Mouse (Mus musculus): ENCODE measurements around the gene Ak4. TPM values are rescaled to one million over a fixed set of nuclear protein-coding genes. Genes with fewer than 3 reads are reported as not detected.

The Ak4 gene
- polyA plus RNA-seq, 1 experiment = 0.68 TPM

GRCm38 (mm10) chr4:101374104-101374503 lies 45.0 kb upstream of the Ak4 start:
- Histone ChIP-seq H3ac (ENCODE audit: control insufficient read depth, insufficient read length) (no peak overlapping the region), H3K79me2 (ENCODE audit: control insufficient read depth, insufficient read depth) (no peaks in the 10 kb centered on the region), H3K27me3 (ENCODE audit: control insufficient read depth, insufficient read depth, insufficient read length) (peaks cover 4% of the 10 kb centered on the region), H3K36me3 (ENCODE audit: control insufficient read depth, insufficient read depth) (no peaks in the 10 kb centered on the region), H3K4me2 (ENCODE audit: low read depth) (no peak overlapping the region), H3K4me3 (no peak overlapping the region)
- TF ChIP-seq TCF3 (IDR thresholded peaks at IDR 0.05; ENCODE audit: insufficient read length, low read depth) (no peak), POLR2A (IDR thresholded peaks at IDR 0.05; ENCODE audit: insufficient read length, low read depth) (no peak), E2F4 (IDR thresholded peaks at IDR 0.05; ENCODE audit: insufficient read depth) (no peak), MYOG (IDR thresholded peaks at IDR 0.05; ENCODE audit: control insufficient read depth in 1 of 3, insufficient read depth in 1 of 3, insufficient read length in 2 of 3, low read depth in 2 of 3) (no peak), MYOD1 (IDR thresholded peaks at IDR 0.05; ENCODE audit: control insufficient read depth in 1 of 3, insufficient read length in 2 of 3, low read depth in 2 of 3) (no peak), REST (IDR thresholded peaks at IDR 0.05; ENCODE audit: insufficient read depth, insufficient read length) (no peak), USF1 (IDR thresholded peaks at IDR 0.05; ENCODE audit: low read depth) (no peak), SRF (IDR thresholded peaks at IDR 0.05; ENCODE audit: control insufficient read depth, insufficient read length, low read depth) (no peak), CEBPB (IDR thresholded peaks at IDR 0.05; ENCODE audit: insufficient read depth, poor library complexity, severe bottlenecking) (no peak), POLR2AphosphoS2 (IDR thresholded peaks at IDR 0.05; ENCODE audit: insufficient read length, low read depth) (no peak), MAX (IDR thresholded peaks at IDR 0.05; ENCODE audit: low read depth) (no peak), TCF12 (IDR thresholded peaks at IDR 0.05; ENCODE audit: insufficient read depth, poor library complexity, severe bottlenecking) (no peak)

GRCm38 (mm10) chr4:101376835-101377234 lies 42.2 kb upstream of the Ak4 start:
- peaks cover 4% of the 10 kb centered on the region for H3K27me3 ChIP-seq (ENCODE audit: control insufficient read depth, insufficient read depth, insufficient read length)
- no peak overlapping the region for H3K4me3 ChIP-seq
- no peaks in the 10 kb centered on the region for H3K79me2 ChIP-seq (ENCODE audit: control insufficient read depth, insufficient read depth)
- no peak for TF ChIP-seq REST (IDR thresholded peaks at IDR 0.05; ENCODE audit: insufficient read depth, insufficient read length)
- TF ChIP-seq MYOG (IDR thresholded peaks at IDR 0.05; ENCODE audit: control insufficient read depth in 1 of 3, insufficient read depth in 1 of 3, insufficient read length in 2 of 3, low read depth in 2 of 3) = no peak
- TF ChIP-seq CEBPB (IDR thresholded peaks at IDR 0.05; ENCODE audit: insufficient read depth, poor library complexity, severe bottlenecking) = no peak
- no peak for TF ChIP-seq MAX (IDR thresholded peaks at IDR 0.05; ENCODE audit: low read depth)
- TF ChIP-seq SRF (IDR thresholded peaks at IDR 0.05; ENCODE audit: control insufficient read depth, insufficient read length, low read depth) = no peak
- TF ChIP-seq POLR2A (IDR thresholded peaks at IDR 0.05; ENCODE audit: insufficient read length, low read depth) = no peak
- TF ChIP-seq USF1 (IDR thresholded peaks at IDR 0.05; ENCODE audit: low read depth) = no peak
- no peak overlapping the region for H3K4me2 ChIP-seq (ENCODE audit: low read depth)
- H3K36me3 ChIP-seq (ENCODE audit: control insufficient read depth, insufficient read depth) = no peaks in the 10 kb centered on the region
- H3ac ChIP-seq (ENCODE audit: control insufficient read depth, insufficient read length) = no peak overlapping the region

- Histone ChIP-seq H3K4me3 (no peak overlapping the region), H3K27me3 (ENCODE audit: control insufficient read depth, insufficient read depth, insufficient read length) (peaks cover 1% of the 10 kb centered on the region), H3ac (ENCODE audit: control insufficient read depth, insufficient read length) (no peak overlapping the region), H3K79me2 (ENCODE audit: control insufficient read depth, insufficient read depth) (no peaks in the 10 kb centered on the region), H3K4me2 (ENCODE audit: low read depth) (no peak overlapping the region), H3K36me3 (ENCODE audit: control insufficient read depth, insufficient read depth) (no peaks in the 10 kb centered on the region)
- TF ChIP-seq USF1 (IDR thresholded peaks at IDR 0.05; ENCODE audit: low read depth) = no peak
- TF ChIP-seq E2F4 (IDR thresholded peaks at IDR 0.05; ENCODE audit: insufficient read depth) = no peak
- TF ChIP-seq SRF (IDR thresholded peaks at IDR 0.05; ENCODE audit: control insufficient read depth, insufficient read length, low read depth) = no peak
- TF ChIP-seq POLR2AphosphoS2 (IDR thresholded peaks at IDR 0.05; ENCODE audit: insufficient read length, low read depth) = no peak
These were observed 40.8 kb upstream of the Ak4 start for GRCm38 (mm10) chr4:101378241-101378640.

- Histone ChIP-seq H3K27me3 (ENCODE audit: control insufficient read depth, insufficient read depth, insufficient read length) (no peaks in the 10 kb centered on the region), H3K79me2 (ENCODE audit: control insufficient read depth, insufficient read depth) (no peaks in the 10 kb centered on the region), H3ac (ENCODE audit: control insufficient read depth, insufficient read length) (no peak overlapping the region), H3K36me3 (ENCODE audit: control insufficient read depth, insufficient read depth) (no peaks in the 10 kb centered on the region), H3K4me2 (ENCODE audit: low read depth) (no peak overlapping the region), H3K4me3 (no peak overlapping the region)
- no peak for TF ChIP-seq POLR2AphosphoS2 (IDR thresholded peaks at IDR 0.05; ENCODE audit: insufficient read length, low read depth)
- TF ChIP-seq POLR2A (IDR thresholded peaks at IDR 0.05; ENCODE audit: insufficient read length, low read depth) = no peak
- TF ChIP-seq USF1 (IDR thresholded peaks at IDR 0.05; ENCODE audit: low read depth) = no peak
- TF ChIP-seq SRF (IDR thresholded peaks at IDR 0.05; ENCODE audit: control insufficient read depth, insufficient read length, low read depth) = no peak
- TF ChIP-seq TCF3 (IDR thresholded peaks at IDR 0.05; ENCODE audit: insufficient read length, low read depth) = no peak
- no peak for TF ChIP-seq MYOG (IDR thresholded peaks at IDR 0.05; ENCODE audit: control insufficient read depth in 1 of 3, insufficient read depth in 1 of 3, insufficient read length in 2 of 3, low read depth in 2 of 3)
- no peak for TF ChIP-seq MYOD1 (IDR thresholded peaks at IDR 0.05; ENCODE audit: control insufficient read depth in 1 of 3, insufficient read length in 2 of 3, low read depth in 2 of 3)
- no peak for TF ChIP-seq CEBPB (IDR thresholded peaks at IDR 0.05; ENCODE audit: insufficient read depth, poor library complexity, severe bottlenecking)
- no peak for TF ChIP-seq E2F4 (IDR thresholded peaks at IDR 0.05; ENCODE audit: insufficient read depth)
- no peak for TF ChIP-seq TCF12 (IDR thresholded peaks at IDR 0.05; ENCODE audit: insufficient read depth, poor library complexity, severe bottlenecking)
- no peak for TF ChIP-seq REST (IDR thresholded peaks at IDR 0.05; ENCODE audit: insufficient read depth, insufficient read length)
- no peak for TF ChIP-seq MAX (IDR thresholded peaks at IDR 0.05; ENCODE audit: low read depth)
These were observed 40.3 kb upstream of the Ak4 start for GRCm38 (mm10) chr4:101378778-101379177.

- no peak for TF ChIP-seq TCF3 (IDR thresholded peaks at IDR 0.05; ENCODE audit: insufficient read length, low read depth)
- TF ChIP-seq MYOD1 (IDR thresholded peaks at IDR 0.05; ENCODE audit: control insufficient read depth in 1 of 3, insufficient read length in 2 of 3, low read depth in 2 of 3) = no peak
- TF ChIP-seq MAX (IDR thresholded peaks at IDR 0.05; ENCODE audit: low read depth) = no peak
- TF ChIP-seq POLR2AphosphoS2 (IDR thresholded peaks at IDR 0.05; ENCODE audit: insufficient read length, low read depth) = no peak
- no peak for TF ChIP-seq SRF (IDR thresholded peaks at IDR 0.05; ENCODE audit: control insufficient read depth, insufficient read length, low read depth)
- no peak for TF ChIP-seq E2F4 (IDR thresholded peaks at IDR 0.05; ENCODE audit: insufficient read depth)
- no peak for TF ChIP-seq TCF12 (IDR thresholded peaks at IDR 0.05; ENCODE audit: insufficient read depth, poor library complexity, severe bottlenecking)
- TF ChIP-seq MYOG (IDR thresholded peaks at IDR 0.05; ENCODE audit: control insufficient read depth in 1 of 3, insufficient read depth in 1 of 3, insufficient read length in 2 of 3, low read depth in 2 of 3) = no peak
- TF ChIP-seq USF1 (IDR thresholded peaks at IDR 0.05; ENCODE audit: low read depth) = no peak
- TF ChIP-seq CEBPB (IDR thresholded peaks at IDR 0.05; ENCODE audit: insufficient read depth, poor library complexity, severe bottlenecking) = no peak
- TF ChIP-seq POLR2A (IDR thresholded peaks at IDR 0.05; ENCODE audit: insufficient read length, low read depth) = no peak
- no peak for TF ChIP-seq REST (IDR thresholded peaks at IDR 0.05; ENCODE audit: insufficient read depth, insufficient read length)
- Histone ChIP-seq H3K79me2 (ENCODE audit: control insufficient read depth, insufficient read depth) (no peaks in the 10 kb centered on the region), H3K36me3 (ENCODE audit: control insufficient read depth, insufficient read depth) (no peaks in the 10 kb centered on the region), H3K4me3 (no peak overlapping the region), H3K27me3 (ENCODE audit: control insufficient read depth, insufficient read depth, insufficient read length) (no peaks in the 10 kb centered on the region), H3K4me2 (ENCODE audit: low read depth) (no peak overlapping the region), H3ac (ENCODE audit: control insufficient read depth, insufficient read length) (no peak overlapping the region)
These were observed 34.1 kb upstream of the Ak4 start for GRCm38 (mm10) chr4:101385002-101385401.

Data from myocyte (in vitro differentiated cells).